Mouse (Mus musculus) ES-E14 (cell line): Measurements from ENCODE around the gene Bid.

Experiments
- CHD2 ChIP-seq: IDR thresholded peaks from 2 replicates; pipeline ENCODE4 v1.6.1; 2014; ENCODE audit warnings: mild to moderate bottlenecking, low read depth, low read length, inconsistent platforms
- HCFC1 ChIP-seq: IDR thresholded peaks from 2 replicates; pipeline ENCODE4 v1.6.1; 2012; ENCODE audit warnings: low read length, inconsistent platforms, borderline replicate concordance; ENCODE audit not compliant: insufficient read depth
- MAFK ChIP-seq: IDR thresholded peaks from 2 replicates; pipeline ENCODE4 v1.6.1; 2014; ENCODE audit warnings: mild to moderate bottlenecking, low read depth, low read length, inconsistent platforms; ENCODE audit not compliant: insufficient read depth
- ZC3H11A ChIP-seq: IDR thresholded peaks from 2 replicates; pipeline ENCODE4 v1.6.1; 2012; ENCODE audit warnings: low read depth, mild to moderate bottlenecking, inconsistent platforms, low read length, borderline replicate concordance
- ZNF384 ChIP-seq: IDR thresholded peaks from 2 replicates; pipeline ENCODE4 v1.6.1; 2012; ENCODE audit warnings: low read depth, low read length, inconsistent platforms

DNA sequence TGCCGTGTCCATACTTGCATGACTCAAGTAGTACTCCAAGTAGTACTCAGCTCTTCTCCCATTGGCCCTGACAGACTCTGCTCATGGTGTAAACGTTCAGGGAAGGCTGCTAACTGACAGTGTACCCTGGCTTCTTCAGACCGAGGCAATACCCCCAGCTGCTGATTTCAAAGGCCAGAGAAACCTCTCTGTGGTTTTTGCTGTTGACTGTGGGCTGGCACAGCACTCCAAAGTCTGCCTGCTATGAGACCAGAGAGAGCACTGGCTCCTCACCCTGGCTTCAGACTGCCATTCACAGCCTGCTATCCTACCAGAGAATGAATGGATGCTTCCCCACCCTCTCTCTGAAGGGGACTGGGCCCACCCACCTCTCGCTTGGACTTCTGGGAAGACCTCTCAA, 40.7 kb upstream of the Bid start:
- TF ChIP-seq ZC3H11A (no peak), ZNF384 (no peak), HCFC1 (no peak), CHD2 (no peak), MAFK (no peak)
